Mouse (Mus musculus) myocyte (in vitro differentiated cells): ENCODE data around the gene Ifnar2. TPM values are rescaled to one million over a fixed set of nuclear protein-coding genes. Genes with fewer than 3 reads are reported as not detected.
A peak's percentile ranks its signal among the peaks of the same experiment; 100 is the strongest.

ENCODE experiments used
- H3K27me3 ChIP-seq: one replicate; pipeline ENCODE4 v1.6.1; 2011; ENCODE audit not compliant: control insufficient read depth, insufficient read depth, insufficient read length
- H3K36me3 ChIP-seq: one replicate; pipeline ENCODE4 v1.6.1; 2011; ENCODE audit not compliant: control insufficient read depth, insufficient read depth
- H3K4me2 ChIP-seq: one replicate; pipeline ENCODE4 v1.6.1; 2011; ENCODE audit warnings: low read depth, control low read depth
- H3K4me3 ChIP-seq: one replicate; pipeline ENCODE4 v1.5.1; 2011; ENCODE audit warnings: mild to moderate bottlenecking, control low read depth, moderate library complexity
- H3K79me2 ChIP-seq: one replicate; pipeline ENCODE4 v1.6.1; 2011; ENCODE audit not compliant: control insufficient read depth, insufficient read depth
- H3ac ChIP-seq: one replicate; pipeline ENCODE4 v1.6.1; 2011; ENCODE audit not compliant: control insufficient read depth, insufficient read length
- CEBPB ChIP-seq: IDR thresholded peaks from 2 replicates; pipeline ENCODE4 v1.6.1; 2011; ENCODE audit warnings: mild to moderate bottlenecking, moderate library complexity; ENCODE audit not compliant: poor library complexity, insufficient read depth, severe bottlenecking
- E2F4 ChIP-seq: IDR thresholded peaks from one replicate; pipeline ENCODE4 v1.6.1; 2011; ENCODE audit warnings: mild to moderate bottlenecking, control low read depth, moderate library complexity; ENCODE audit not compliant: insufficient read depth
- MAX ChIP-seq: IDR thresholded peaks from one replicate; pipeline ENCODE4 v1.6.1; 2011; ENCODE audit warnings: low read depth, mild to moderate bottlenecking, control low read depth
- MYOD1 ChIP-seq, 3 experiments: IDR thresholded peaks; one replicate each; pipeline ENCODE4 v1.6.1; 2011; ENCODE audit warnings: control low read depth in 2 of 3, low read depth in 2 of 3, mild to moderate bottlenecking in 2 of 3, moderate library complexity in 1 of 3; ENCODE audit not compliant: insufficient read length in 2 of 3, control insufficient read depth in 1 of 3
- MYOG ChIP-seq, 3 experiments: IDR thresholded peaks; one replicate each; pipeline ENCODE4 v1.6.1; 2011; ENCODE audit warnings: control low read depth in 2 of 3, low read depth in 2 of 3, mild to moderate bottlenecking in 2 of 3; ENCODE audit not compliant: insufficient read length in 2 of 3, control insufficient read depth in 1 of 3, insufficient read depth in 1 of 3
- POLR2A ChIP-seq: IDR thresholded peaks from one replicate; pipeline ENCODE4 v1.6.1; 2011; ENCODE audit warnings: low read depth, mild to moderate bottlenecking, control low read depth, moderate library complexity; ENCODE audit not compliant: insufficient read length
- POLR2AphosphoS2 ChIP-seq: IDR thresholded peaks from one replicate; pipeline ENCODE4 v1.6.1; 2011; ENCODE audit warnings: low read depth, control low read depth; ENCODE audit not compliant: insufficient read length
- REST ChIP-seq: IDR thresholded peaks from one replicate; pipeline ENCODE4 v1.6.1; 2011; ENCODE audit warnings: mild to moderate bottlenecking, control low read depth, moderate library complexity; ENCODE audit not compliant: insufficient read depth, insufficient read length
- SRF ChIP-seq: IDR thresholded peaks from one replicate; pipeline ENCODE4 v1.6.1; 2011; ENCODE audit warnings: low read depth; ENCODE audit not compliant: control insufficient read depth, insufficient read length
- TCF12 ChIP-seq: IDR thresholded peaks from one replicate; pipeline ENCODE4 v1.6.1; 2011; ENCODE audit warnings: mild to moderate bottlenecking, control low read depth; ENCODE audit not compliant: poor library complexity, insufficient read depth, severe bottlenecking
- TCF3 ChIP-seq: IDR thresholded peaks from one replicate; pipeline ENCODE4 v1.6.1; 2011; ENCODE audit warnings: low read depth, control low read depth; ENCODE audit not compliant: insufficient read length
- USF1 ChIP-seq: IDR thresholded peaks from one replicate; pipeline ENCODE4 v1.6.1; 2011; ENCODE audit warnings: low read depth, mild to moderate bottlenecking, control low read depth, moderate library complexity
- polyA plus RNA-seq: library from polyadenylated mRNA; unstranded; fragments of >200 nt; fragmentation: generic; extraction: Trizol; gene quantifications from one replicate; pipeline ENCODE4 v1.2.1, GENCODE M21; 2012; ENCODE audit warnings: missing spikeins

Gene Ifnar2
- polyA plus RNA-seq, 1 experiment = 47.0 TPM

- no peak for TF ChIP-seq SRF
- TF ChIP-seq MYOD1 (IDR thresholded peaks at IDR 0.05; ENCODE audit: control insufficient read depth in 1 of 3, insufficient read length in 2 of 3, low read depth in 2 of 3) = no peak
- TF ChIP-seq REST = no peak
- peak; percentile 33 for TF ChIP-seq POLR2A
- peak; percentile 19 for TF ChIP-seq MAX
- TF ChIP-seq MYOG (IDR thresholded peaks at IDR 0.05; ENCODE audit: control insufficient read depth in 1 of 3, insufficient read depth in 1 of 3, insufficient read length in 2 of 3, low read depth in 2 of 3) = no peak
- TF ChIP-seq CEBPB = peak; percentile 97
- no peak for TF ChIP-seq USF1
- peak; percentile 43 for TF ChIP-seq POLR2AphosphoS2
- TF ChIP-seq E2F4 = no peak
- TF ChIP-seq TCF12 = no peak
- no peak overlapping the region for H3K4me3 ChIP-seq
- H3K4me2 ChIP-seq = peak overlapping the region; percentile 66
- peaks cover 19% of the 10 kb centered on the region for H3K27me3 ChIP-seq
- H3K79me2 ChIP-seq = no peaks in the 10 kb centered on the region
- H3K36me3 ChIP-seq = no peaks in the 10 kb centered on the region
- no peak overlapping the region for H3ac ChIP-seq
Measured at GRCm38 (mm10) chr16:91352749-91353148, 19.8 kb upstream of the Ifnar2 start.

- Histone ChIP-seq H3K36me3 (no peaks in the 10 kb centered on the region), H3ac (no peak overlapping the region), H3K27me3 (peaks cover 19% of the 10 kb centered on the region), H3K79me2 (no peaks in the 10 kb centered on the region), H3K4me2 (peak overlapping the region; percentile 66), H3K4me3 (no peak overlapping the region)
- no peak for TF ChIP-seq SRF
- no peak for TF ChIP-seq MYOG (IDR thresholded peaks at IDR 0.05; ENCODE audit: control insufficient read depth in 1 of 3, insufficient read depth in 1 of 3, insufficient read length in 2 of 3, low read depth in 2 of 3)
- TF ChIP-seq E2F4 = no peak
- TF ChIP-seq REST = no peak
- no peak for TF ChIP-seq POLR2AphosphoS2
- TF ChIP-seq TCF12 = no peak
- no peak for TF ChIP-seq TCF3
- TF ChIP-seq CEBPB = no peak
- TF ChIP-seq MYOD1 (IDR thresholded peaks at IDR 0.05; ENCODE audit: control insufficient read depth in 1 of 3, insufficient read length in 2 of 3, low read depth in 2 of 3) = no peak
- TF ChIP-seq POLR2A = no peak
- no peak for TF ChIP-seq MAX
- TF ChIP-seq USF1 = no peak
Measured at GRCm38 (mm10) chr16:91353177-91353576, 19.4 kb upstream of the Ifnar2 start.

GRCm38 (mm10) chr16:91353638-91354037, 18.9 kb upstream of the Ifnar2 start:
- Histone ChIP-seq H3K27me3 (peaks cover 19% of the 10 kb centered on the region), H3ac (no peak overlapping the region), H3K36me3 (no peaks in the 10 kb centered on the region), H3K4me2 (no peak overlapping the region), H3K79me2 (no peaks in the 10 kb centered on the region), H3K4me3 (no peak overlapping the region)
- TF ChIP-seq E2F4 (no peak), SRF (no peak), MYOG (IDR thresholded peaks at IDR 0.05; ENCODE audit: control insufficient read depth in 1 of 3, insufficient read depth in 1 of 3, insufficient read length in 2 of 3, low read depth in 2 of 3) (no peak), POLR2A (no peak), MAX (no peak), POLR2AphosphoS2 (no peak), REST (no peak), TCF3 (no peak), MYOD1 (IDR thresholded peaks at IDR 0.05; ENCODE audit: control insufficient read depth in 1 of 3, insufficient read length in 2 of 3, low read depth in 2 of 3) (no peak), TCF12 (no peak), CEBPB (no peak), USF1 (no peak)

- H3K4me3 ChIP-seq = no peak overlapping the region
- no peaks in the 10 kb centered on the region for H3K36me3 ChIP-seq
- no peak for TF ChIP-seq MAX
- no peak for TF ChIP-seq TCF3
- TF ChIP-seq POLR2A = no peak
- TF ChIP-seq POLR2AphosphoS2 = no peak
- TF ChIP-seq MYOD1 (IDR thresholded peaks at IDR 0.05; ENCODE audit: control insufficient read depth in 1 of 3, insufficient read length in 2 of 3, low read depth in 2 of 3) = no peak
- TF ChIP-seq CEBPB = no peak
- TF ChIP-seq USF1 = no peak
- no peak for TF ChIP-seq SRF
- TF ChIP-seq TCF12 = no peak
- no peak for TF ChIP-seq E2F4
- no peak for TF ChIP-seq MYOG (IDR thresholded peaks at IDR 0.05; ENCODE audit: control insufficient read depth in 1 of 3, insufficient read depth in 1 of 3, insufficient read length in 2 of 3, low read depth in 2 of 3)
- no peak for TF ChIP-seq REST
- no peak overlapping the region for H3K4me2 ChIP-seq
- no peaks in the 10 kb centered on the region for H3K79me2 ChIP-seq
- H3K27me3 ChIP-seq = peaks cover 22% of the 10 kb centered on the region
- no peak overlapping the region for H3ac ChIP-seq
Measured at GRCm38 (mm10) chr16:91354599-91354998, 18.0 kb upstream of the Ifnar2 start.
